Mouse (Mus musculus) embryonic facial prominence, embryonic 14.5 days (tissue): ENCODE results near the gene Stag1. TPM values are rescaled to one million over a fixed set of nuclear protein-coding genes. Genes with fewer than 3 reads are reported as not detected.
A peak's percentile ranks its signal among the peaks of the same experiment; 100 is the strongest.

Experiments
- ATAC-seq: fragments of 200-750 bp; cut with Nextera tagmentation; 2 replicates; pipeline ENCODE4 v1.8.0; 2017; ENCODE audit warnings: low read depth, moderate number of reproducible peaks, moderate TSS enrichment
- DNase-seq: peaks from one replicate; pipeline ENCODE4 v3.0.0-alpha.2; 2015; ENCODE audit warnings: low spot score
- H3K27ac ChIP-seq: fragments of 300-500 bp; sonication (generic); replicated peaks from 2 replicates; pipeline ENCODE4 v1.5.1; 2014; ENCODE audit warnings: low read depth, mild to moderate bottlenecking, low read length, moderate library complexity
- H3K27me3 ChIP-seq: fragments of 300-500 bp; sonication (generic); replicated peaks from 2 replicates; pipeline ENCODE4 v1.6.1; 2014; ENCODE audit warnings: low read length; ENCODE audit not compliant: control insufficient read depth, insufficient read depth
- H3K36me3 ChIP-seq: fragments of 300-500 bp; sonication (generic); 2 replicates; pipeline ENCODE4 v1.6.1; 2014; ENCODE audit warnings: low read length, mixed read lengths; ENCODE audit not compliant: control insufficient read depth, insufficient read depth
- H3K4me1 ChIP-seq: fragments of 300-500 bp; sonication (generic); 2 replicates; pipeline ENCODE4 v1.6.1; 2014; ENCODE audit warnings: antibody characterized with exemption, low read length; ENCODE audit not compliant: control insufficient read depth, insufficient read depth
- H3K4me2 ChIP-seq: fragments of 300-500 bp; sonication (generic); 2 replicates; pipeline ENCODE4 v1.6.1; 2014; ENCODE audit warnings: low read depth, mild to moderate bottlenecking, low read length, moderate library complexity, mixed read lengths
- H3K4me3 ChIP-seq: fragments of 300-500 bp; sonication (generic); 2 replicates; pipeline ENCODE4 v1.5.1; 2014; ENCODE audit warnings: low read depth, mild to moderate bottlenecking, low read length
- H3K9ac ChIP-seq: fragments of 300-500 bp; sonication (generic); 2 replicates; pipeline ENCODE4 v1.6.1; 2014; ENCODE audit warnings: low read depth, mild to moderate bottlenecking, low read length, moderate library complexity, mixed read lengths
- H3K9me3 ChIP-seq: fragments of 300-500 bp; sonication (generic); 2 replicates; pipeline ENCODE4 v1.6.1; 2016; ENCODE audit warnings: low read length; ENCODE audit not compliant: control insufficient read depth
- WGBS: fragments of 180-500 bp; shearing (Covaris S2); extraction: QIAGEN DNeasy Blood & Tissue Kit; methylation state at CpG from one replicate; pipeline ENCODE4 v1.1.7; 2014; 5-methylcytosine and 5-hydroxymethylcytosine counted together
- polyA plus RNA-seq: library from polyadenylated mRNA; unstranded; fragments of >200 nt; fragmentation: Nextera tagmentation; extraction: Ambion mirVana; gene quantifications from 2 replicates; pipeline ENCODE4 v1.2.1, GENCODE M21; 2014

Gene Stag1
- polyA plus RNA-seq, 1 experiment from 2014 or later, result 40.9 TPM

GRCm38 (mm10) chr9:100646276-100646675, 48.7 kb downstream of the Stag1 start:
- Histone ChIP-seq H3K36me3 (0 out of 2 replicates have a peak, but pooled peaks cover 3% of the 10 kb centered on the region), H3K9ac (no peak overlapping the region), H3K27me3 (no peaks in the 10 kb centered on the region), H3K4me3 (no peak overlapping the region), H3K9me3 (no peaks in the 10 kb centered on the region), H3K27ac (no peak overlapping the region), H3K4me1 (peaks cover 14% of the 10 kb centered on the region), H3K4me2 (no peak overlapping the region)
- 86% methylated on average over 2 of the region's 2 CpGs for WGBS
- ATAC-seq (no peak), DNase-seq (no peak)

DNA sequence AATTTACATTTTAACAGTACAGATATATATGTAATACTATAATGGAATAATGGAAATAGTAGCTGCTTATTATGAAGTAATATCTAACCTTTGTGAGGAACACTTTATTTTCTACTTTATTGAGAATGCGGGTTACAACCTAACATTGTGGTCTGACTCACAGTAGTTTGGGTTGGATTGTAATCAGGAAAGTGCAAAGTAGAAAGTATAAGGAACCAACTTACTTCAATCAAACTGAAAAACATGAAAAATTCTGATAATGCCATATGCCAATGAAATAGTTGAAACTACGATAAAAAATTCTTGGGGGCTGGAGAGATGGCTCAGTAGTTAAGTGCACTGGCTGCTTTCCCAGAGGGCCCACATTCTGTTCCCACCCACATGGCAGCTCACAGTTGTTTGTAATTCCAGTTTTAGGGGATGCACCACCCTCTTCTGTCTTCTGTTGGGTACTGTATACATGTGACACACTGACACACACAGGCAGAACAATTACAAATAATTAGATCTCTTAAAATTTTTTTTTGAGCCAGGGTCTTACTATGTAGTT, 50.3 kb downstream of the Stag1 start:
- Histone ChIP-seq H3K4me2 (no peak overlapping the region), H3K27me3 (no peaks in the 10 kb centered on the region), H3K4me1 (peaks cover 6% of the 10 kb centered on the region; the same call in 1 of the 2 replicates), H3K4me3 (no peak overlapping the region), H3K9me3 (no peaks in the 10 kb centered on the region), H3K27ac (no peak overlapping the region), H3K9ac (no peak overlapping the region), H3K36me3 (0 out of 2 replicates have a peak, but pooled peaks cover 3% of the 10 kb centered on the region)
- WGBS, result 88% methylated on average over 2 of the region's 2 CpGs
- no peak for DNase-seq
- ATAC-seq, result no peak

GRCm38 (mm10) chr9:100654104-100654503, 56.5 kb downstream of the Stag1 start:
- no peaks in the 10 kb centered on the region for H3K36me3 ChIP-seq
- no peak overlapping the region for H3K4me2 ChIP-seq
- peak; percentile 60 for DNase-seq

GRCm38 (mm10) chr9:100656058-100656457, 58.5 kb downstream of the Stag1 start:
- Histone ChIP-seq H3K27ac (no peak overlapping the region), H3K4me1 (no peaks in the 10 kb centered on the region), H3K9ac (no peak overlapping the region), H3K36me3 (no peaks in the 10 kb centered on the region), H3K4me2 (no peak overlapping the region), H3K9me3 (peaks cover 3% of the 10 kb centered on the region), H3K4me3 (no peak overlapping the region), H3K27me3 (no peaks in the 10 kb centered on the region)
- 92% methylated on average over 4 of the region's 4 CpGs for WGBS
- no peak for ATAC-seq
- no peak for DNase-seq

More at GRCm38 (mm10) chr9:100654104-100654503, 56.5 kb downstream of the Stag1 start:
- 82% methylated on average over 3 of the region's 3 CpGs for WGBS
- Histone ChIP-seq H3K4me1 (no peaks in the 10 kb centered on the region), H3K9me3 (no peaks in the 10 kb centered on the region), H3K4me3 (no peak overlapping the region), H3K27me3 (no peaks in the 10 kb centered on the region), H3K9ac (no peak overlapping the region), H3K27ac (no peak overlapping the region)
- peak; percentile 75; the same call in 1 of the 2 replicates for ATAC-seq

GRCm38 (mm10) chr9:100660587-100660986, 63.0 kb downstream of the Stag1 start:
- Histone ChIP-seq H3K36me3 (no peaks in the 10 kb centered on the region), H3K4me2 (no peak overlapping the region), H3K9ac (no peak overlapping the region), H3K27me3 (no peaks in the 10 kb centered on the region), H3K27ac (no peak overlapping the region), H3K4me1 (no peaks in the 10 kb centered on the region), H3K4me3 (no peak overlapping the region), H3K9me3 (peaks cover 8% of the 10 kb centered on the region)
- DNase-seq (no peak), ATAC-seq (no peak)

DNA sequence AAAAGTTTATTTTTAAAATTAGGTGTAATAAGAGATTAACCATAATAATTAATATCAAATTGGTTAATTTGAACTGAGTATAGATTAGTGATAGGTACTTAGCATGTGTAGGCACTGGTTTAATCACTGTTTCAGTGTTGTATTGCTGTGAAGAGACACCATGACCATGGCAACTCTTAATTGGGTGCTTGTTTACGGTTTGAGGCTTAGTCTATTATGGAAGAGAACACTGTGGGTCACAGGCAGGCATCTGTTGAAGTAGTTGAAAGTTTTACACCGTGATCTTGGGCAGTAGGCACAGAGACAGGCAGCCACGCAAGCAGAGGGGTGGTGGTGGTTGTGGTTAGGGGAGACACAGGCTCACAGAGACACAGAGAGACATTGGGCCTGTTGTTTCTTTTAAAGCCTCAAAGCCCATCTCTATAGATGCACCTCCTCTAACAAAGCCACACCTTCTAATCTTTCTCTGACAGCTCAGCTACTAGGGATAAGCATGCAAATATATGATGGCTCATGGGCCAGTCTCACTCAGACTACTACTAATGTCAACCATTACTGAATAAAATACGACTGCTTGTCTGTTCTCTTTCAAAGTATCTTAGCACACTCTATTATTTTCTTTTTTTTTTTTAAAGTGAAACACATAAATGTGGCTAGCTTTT, 66.0 kb downstream of the Stag1 start:
- DNase-seq (no peak), ATAC-seq (no peak)
- no peak overlapping the region for H3K27ac ChIP-seq
- no peaks in the 10 kb centered on the region for H3K4me1 ChIP-seq
- H3K36me3 ChIP-seq, result no peaks in the 10 kb centered on the region
- H3K9ac ChIP-seq, result no peak overlapping the region
- H3K4me2 ChIP-seq, result no peak overlapping the region
- no peaks in the 10 kb centered on the region for H3K27me3 ChIP-seq
- H3K9me3 ChIP-seq, result peaks cover 8% of the 10 kb centered on the region
- 85% methylated on average over 4 of the region's 4 CpGs for WGBS
- no peak overlapping the region for H3K4me3 ChIP-seq

- no peak overlapping the region for H3K27ac ChIP-seq
- no peak for ATAC-seq
- H3K9me3 ChIP-seq, result no peaks in the 10 kb centered on the region
- WGBS, result 59% methylated on average over 5 of the region's 5 CpGs
- no peak overlapping the region for H3K9ac ChIP-seq
- no peaks in the 10 kb centered on the region for H3K36me3 ChIP-seq
- no peak overlapping the region for H3K4me2 ChIP-seq
- H3K4me3 ChIP-seq, result no peak overlapping the region
- H3K4me1 ChIP-seq, result no peaks in the 10 kb centered on the region
- no peaks in the 10 kb centered on the region for H3K27me3 ChIP-seq
- no peak for DNase-seq
Measured at GRCm38 (mm10) chr9:100670151-100670550, 72.6 kb downstream of the Stag1 start.

- ATAC-seq, result no peak
- Histone ChIP-seq H3K4me1 (no peaks in the 10 kb centered on the region), H3K9ac (no peak overlapping the region), H3K27me3 (no peaks in the 10 kb centered on the region), H3K9me3 (no peaks in the 10 kb centered on the region), H3K36me3 (no peaks in the 10 kb centered on the region), H3K27ac (no peak overlapping the region), H3K4me2 (no peak overlapping the region), H3K4me3 (no peak overlapping the region)
- no peak for DNase-seq
Measured at GRCm38 (mm10) chr9:100679036-100679435, 81.4 kb downstream of the Stag1 start.

DNA sequence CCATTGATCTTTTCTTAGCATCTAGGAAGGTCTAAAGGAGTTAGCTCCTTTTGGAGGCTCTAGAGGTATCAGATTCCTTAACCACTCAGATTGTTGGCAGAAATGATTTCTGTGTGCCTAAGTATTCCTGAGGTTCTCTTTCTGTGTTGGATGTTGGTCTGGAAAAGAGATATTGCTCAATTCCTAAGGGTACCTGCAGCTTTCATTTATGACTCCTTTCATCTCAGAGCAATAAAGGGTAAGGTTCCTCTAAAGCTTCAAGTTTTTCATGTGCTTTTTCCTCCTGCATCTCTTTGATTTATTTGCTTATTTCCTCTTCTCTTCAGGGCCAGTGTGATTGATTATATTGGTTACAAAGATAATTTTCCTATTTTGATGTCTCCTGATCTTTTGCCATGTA, 84.7 kb downstream of the Stag1 start:
- Histone ChIP-seq H3K4me1 (no peaks in the 10 kb centered on the region; the same call in 1 of the 2 replicates), H3K36me3 (no peaks in the 10 kb centered on the region), H3K27ac (no peak overlapping the region), H3K4me2 (no peak overlapping the region), H3K9ac (no peak overlapping the region), H3K9me3 (no peaks in the 10 kb centered on the region), H3K4me3 (no peak overlapping the region), H3K27me3 (no peaks in the 10 kb centered on the region)
- DNase-seq (no peak), ATAC-seq (no peak)
